21 mouse cellular contexts compared by ENCODE assay signal in the genomic region with DNA sequence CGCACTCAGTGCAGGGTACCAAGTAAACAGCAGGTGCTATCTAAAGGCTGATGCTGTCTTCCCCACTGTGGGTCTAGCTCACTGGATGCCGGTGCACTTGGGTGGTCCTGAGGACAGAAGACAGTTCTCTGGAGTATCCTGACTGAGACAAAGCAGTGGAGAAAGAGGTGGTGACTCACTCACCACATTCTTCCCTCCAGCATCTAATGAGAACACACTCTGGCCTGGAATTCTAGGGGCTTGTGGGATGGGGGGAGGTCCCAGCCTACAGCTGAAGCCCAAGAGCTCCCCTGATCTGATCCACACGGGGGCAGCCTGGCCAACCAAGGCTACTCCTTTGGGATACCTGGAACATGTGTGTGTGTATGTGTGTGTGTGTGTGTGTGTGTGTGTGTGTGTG.
"Had no signal": no experiment of that assay in that cellular context is flagged by ENCODE, and none has a peak within 500 bp of the region (broad histone marks: within the 10 kb centered on the region; RNA-seq: fewer than 3 reads in every experiment).

No protein-coding gene starts in this region.

- H3K9me3 ChIP-seq: kidney, embryonic 15.5 days; limb, embryonic 12.5 days; liver, embryonic 12.5 days; liver, embryonic 15.5 days; lung, embryonic 15.5 days; neural tube, embryonic 12.5 days; neural tube, embryonic 15.5 days had no signal

- DNase-seq: kidney, adult 8-10 months; kidney, postnatal 10 days; kidney, postnatal 36 days; layer of hippocampus, postnatal 36 days; liver; lung, adult 18-20 months; lung, postnatal 10 days; lung, postnatal 36 days; midbrain, embryonic 14.5 days; thymus, adult 2 months; thymus, postnatal 14 days; thymus, postnatal 4 days had no signal

- H3K4me3 ChIP-seq: kidney, embryonic 15.5 days; left cerebral cortex, adult 2 months; limb, embryonic 12.5 days; liver, embryonic 12.5 days; liver, embryonic 15.5 days; lung, embryonic 15.5 days; neural tube, embryonic 12.5 days; neural tube, embryonic 15.5 days had no signal

- H3K4me1 ChIP-seq: limb, embryonic 12.5 days; liver, embryonic 12.5 days; liver, embryonic 15.5 days; lung, embryonic 15.5 days; neural tube, embryonic 12.5 days; neural tube, embryonic 15.5 days had no signal

- H3K27me3 ChIP-seq: kidney, embryonic 15.5 days; liver, embryonic 12.5 days; liver, embryonic 15.5 days; lung, embryonic 15.5 days; neural tube, embryonic 12.5 days; neural tube, embryonic 15.5 days had no signal

- ATAC-seq: liver, embryonic 12.5 days had no signal

- H3K36me3 ChIP-seq: kidney, embryonic 15.5 days; limb, embryonic 12.5 days; liver, embryonic 12.5 days; liver, embryonic 15.5 days; lung, embryonic 15.5 days; neural tube, embryonic 12.5 days; neural tube, embryonic 15.5 days had no signal

- H3K9ac ChIP-seq: kidney, embryonic 15.5 days; limb, embryonic 12.5 days; liver, embryonic 12.5 days; liver, embryonic 15.5 days; lung, embryonic 15.5 days; neural tube, embryonic 12.5 days; neural tube, embryonic 15.5 days had no signal

- H3K4me2 ChIP-seq: kidney, embryonic 15.5 days; limb, embryonic 12.5 days; liver, embryonic 12.5 days; liver, embryonic 15.5 days; lung, embryonic 15.5 days; midbrain, embryonic 11.5 days; neural tube, embryonic 12.5 days; neural tube, embryonic 15.5 days had no signal

- H3K27ac ChIP-seq: kidney, embryonic 15.5 days; left cerebral cortex, adult 2 months; limb, embryonic 12.5 days; liver, embryonic 12.5 days; liver, embryonic 15.5 days; lung, embryonic 15.5 days; neural tube, embryonic 12.5 days; neural tube, embryonic 15.5 days had no signal
